ENCODE assay signal across 8 mouse cellular contexts in genomic region chr12:51829290-51830076, GRCm38 (mm10). TPM values are rescaled to one million over a fixed set of nuclear protein-coding genes. Genes with fewer than 3 reads are reported as not detected.
DNase-seq lines count a peak whose midpoint lies in the region; ATAC-seq lines count a peak whose summit lies in the region.

Gene Hectd1, minus strand, starts transcription at chr12:51829536.

- WGBS in hindbrain, embryonic 12.5 days: under 1% methylated on average over 94 of the region's 114 CpGs

- H3K9me3 ChIP-seq in hindbrain, embryonic 12.5 days (replicated peaks): no peaks in the 10 kb centered on the region

- no peaks in the 10 kb centered on the region for H3K27me3 ChIP-seq in hindbrain, embryonic 12.5 days

- H3K36me3 ChIP-seq in hindbrain, embryonic 12.5 days: peaks cover 10% of the 10 kb centered on the region

- DNase-seq in NIH3T3 (ENCODE audit: low read depth): peak; percentile 92
- peak; percentile 89 to 90 for DNase-seq in cerebellum, postnatal 10 days
- DNase-seq in frontal cortex, postnatal 14 days (ENCODE audit: low spot score in 2 of 2): peak; percentile 69 to 73
- peak; percentile 86 to 88 for DNase-seq in layer of hippocampus, postnatal 14 days (ENCODE audit: low spot score in 2 of 2)
- peak; percentile 89 for DNase-seq in lung, postnatal 10 days
- DNase-seq in ovary, postnatal 14 days (ENCODE audit: low spot score): peak; percentile 72
- DNase-seq in thymus, postnatal 25 days: peak; percentile 91

- peak within 1 kb of the TSS; percentile 96 for H3K4me3 ChIP-seq in hindbrain, embryonic 12.5 days

- H3K4me2 ChIP-seq in hindbrain, embryonic 12.5 days (replicated peaks): peak within 1 kb of the TSS; percentile 70

- peak within 1 kb of the TSS; percentile 95 for H3K9ac ChIP-seq in hindbrain, embryonic 12.5 days

- peak; percentile 96 for ATAC-seq in hindbrain, embryonic 12.5 days (ENCODE audit: low FRiP score)

- H3K27ac ChIP-seq in hindbrain, embryonic 12.5 days: peak within 1 kb of the TSS; percentile 99

- H3K4me1 ChIP-seq in hindbrain, embryonic 12.5 days: peaks cover 19% of the 10 kb centered on the region

RNA-seq across cellular contexts. Expression of gene Hectd1, which starts in this region (rescaled TPM):
- 40.9 and 42.8 TPM in 2 replicates for polyA plus RNA-seq in hindbrain, embryonic 12.5 days (2016; fragmentation: Nextera tagmentation; extraction: Ambion mirVana)
- 10 to 100 TPM; 81.7 to 85.4 TPM for total RNA-seq in layer of hippocampus, postnatal 14 days (2021)

Comparison
In these comparisons a context has a peak if more than half of its experiments do, and no peak if none do; other contexts are left out.
1. Peak in every context shown above with its lines: DNase-seq, ATAC-seq, H3K4me3 ChIP-seq and H3K27ac ChIP-seq.